Mouse (Mus musculus) heart, embryonic 14.5 days (tissue): ENCODE measurements around the gene Dnlz. TPM values are rescaled to one million over a fixed set of nuclear protein-coding genes. Genes with fewer than 3 reads are reported as not detected.

Experiments used
- ATAC-seq: fragments of 200-750 bp; cut with Nextera tagmentation; 2 replicates; pipeline ENCODE4 v1.8.0; 2017; ENCODE audit warnings: low read depth, moderate TSS enrichment; ENCODE audit not compliant: insufficient number of reproducible peaks, insufficient read depth, low FRiP score
- H3K27ac ChIP-seq, 2 experiments: fragments of 200-500 bp in 1 of 2; fragments of 300-500 bp in 1 of 2; sonication (generic) in 1 of 2; replicated peaks in 1 of 2; 2 replicates each; pipeline ENCODE4 v1.5.1; 2012 to 2014; ENCODE audit warnings: low read depth in 2 of 2, low read length in 2 of 2, control low read depth in 1 of 2, mild to moderate bottlenecking in 1 of 2, mixed read lengths in 1 of 2; ENCODE audit not compliant: control insufficient read depth in 1 of 2, insufficient read depth in 1 of 2
- H3K27me3 ChIP-seq: fragments of 300-500 bp; sonication (generic); 2 replicates; pipeline ENCODE4 v1.6.1; 2014; ENCODE audit warnings: mild to moderate bottlenecking, low read length, control low read depth; ENCODE audit not compliant: control insufficient read depth, insufficient read depth
- H3K36me3 ChIP-seq: fragments of 300-500 bp; sonication (generic); 2 replicates; pipeline ENCODE4 v1.6.1; 2014; ENCODE audit warnings: mild to moderate bottlenecking, control low read depth, low read length, mixed read lengths; ENCODE audit not compliant: control insufficient read depth, insufficient read depth
- H3K4me1 ChIP-seq, 2 experiments: fragments of 200-500 bp in 1 of 2; fragments of 300-500 bp in 1 of 2; sonication (generic) in 1 of 2; 2 replicates each; pipeline ENCODE4 v1.6.1; 2012 to 2014; ENCODE audit warnings: low read length in 2 of 2, control low read depth in 1 of 2, mixed read lengths in 1 of 2; ENCODE audit not compliant: control insufficient read depth in 2 of 2, insufficient read depth in 2 of 2
- H3K4me2 ChIP-seq: fragments of 300-500 bp; sonication (generic); 2 replicates; pipeline ENCODE4 v1.6.1; 2014; ENCODE audit warnings: mild to moderate bottlenecking, low read length
- H3K4me3 ChIP-seq, 2 experiments: fragments of 200-500 bp in 1 of 2; fragments of 300-500 bp in 1 of 2; sonication (generic) in 1 of 2; 2 replicates each; pipeline ENCODE4 v1.5.1; 2012 to 2014; ENCODE audit warnings: low read length in 2 of 2, mild to moderate bottlenecking in 2 of 2, control low read depth in 1 of 2, low read depth in 1 of 2, moderate library complexity in 1 of 2; ENCODE audit not compliant: control insufficient read depth in 1 of 2, insufficient read depth in 1 of 2
- H3K9ac ChIP-seq: fragments of 300-500 bp; sonication (generic); 2 replicates; pipeline ENCODE4 v1.6.1; 2014; ENCODE audit warnings: mild to moderate bottlenecking, low read length
- H3K9me3 ChIP-seq: fragments of 300-500 bp; sonication (generic); 2 replicates; pipeline ENCODE4 v1.6.1; 2016; ENCODE audit warnings: low read length, control low read depth; ENCODE audit not compliant: control insufficient read depth
- WGBS: fragments of 180-500 bp; shearing (Covaris S2); extraction: QIAGEN DNeasy Blood & Tissue Kit; methylation state at CpG from one replicate; pipeline ENCODE4 v1.1.7; 2014; 5-methylcytosine and 5-hydroxymethylcytosine counted together
- polyA plus RNA-seq: library from polyadenylated mRNA; unstranded; fragments of >200 nt; fragmentation: Nextera tagmentation; extraction: Ambion mirVana; gene quantifications from 2 replicates; pipeline ENCODE4 v1.2.1, GENCODE M21; 2014

The Dnlz gene
- polyA plus RNA-seq = 27.5 and 30.8 TPM in 2 replicates

DNA sequence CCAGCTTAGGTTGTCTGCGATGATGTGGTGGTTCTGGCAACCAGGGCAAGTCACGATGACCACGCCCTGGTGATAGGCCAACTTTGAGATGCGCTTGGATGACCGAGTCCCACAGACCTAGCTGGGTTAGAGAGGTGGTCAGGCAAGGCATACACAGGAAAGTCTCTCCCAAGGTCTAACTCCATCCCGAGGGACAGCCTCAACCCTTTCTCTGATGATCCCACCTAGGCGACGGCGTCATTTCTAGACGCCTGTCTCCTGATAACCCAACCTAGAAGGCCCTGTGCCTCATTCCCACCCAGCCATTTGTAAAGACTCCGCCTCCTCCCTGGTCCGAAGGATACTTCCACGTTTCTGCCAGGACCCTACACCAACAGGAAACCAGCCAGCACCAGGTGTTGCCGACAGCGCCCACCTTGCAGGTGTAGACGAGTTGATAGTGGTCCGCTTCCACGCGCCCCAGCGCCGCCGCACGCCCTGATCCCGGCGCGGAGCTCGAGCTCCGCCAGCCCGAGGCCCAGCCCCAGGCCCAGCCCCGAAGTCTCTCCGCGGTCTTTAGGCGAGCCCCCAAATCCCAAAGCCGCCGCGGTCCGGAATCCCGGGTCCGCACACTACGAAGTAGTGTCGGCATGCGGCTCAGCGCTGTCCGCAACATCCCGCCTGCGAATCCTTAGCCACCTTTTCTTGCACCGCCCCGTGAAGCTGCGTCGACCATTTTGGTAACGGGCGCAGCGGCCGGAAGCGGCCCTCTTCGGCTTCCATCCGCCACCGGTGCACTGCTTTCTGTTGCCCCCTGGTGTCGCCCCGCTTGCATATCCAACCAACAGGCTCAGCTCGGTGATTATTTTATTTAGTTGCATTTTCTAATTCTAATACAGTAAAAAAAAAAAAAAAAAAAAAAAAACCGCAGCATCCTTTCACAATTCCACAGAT is at the start of gene Dnlz:
Gene Dnlz, minus strand, starts transcription at position 753 of the 933 bp plus-strand sequence.
- Histone ChIP-seq H3K9me3 (no peaks in the 10 kb centered on the region), H3K4me3 (peak within 1 kb of the TSS; percentile 89 to 93), H3K27ac (peak within 1 kb of the TSS; percentile 62 to 80), H3K27me3 (no peaks in the 10 kb centered on the region), H3K4me2 (peak within 1 kb of the TSS; percentile 93), H3K4me1 (peaks cover 14 to 15% of the 10 kb centered on the region in 2 experiments), H3K9ac (peak within 1 kb of the TSS; percentile 96), H3K36me3 (peaks cover 39% of the 10 kb centered on the region)
- WGBS = 3% methylated on average over 62 of the region's 62 CpGs
- peak; percentile 46; the same call in 1 of the 2 replicates for ATAC-seq

DNA sequence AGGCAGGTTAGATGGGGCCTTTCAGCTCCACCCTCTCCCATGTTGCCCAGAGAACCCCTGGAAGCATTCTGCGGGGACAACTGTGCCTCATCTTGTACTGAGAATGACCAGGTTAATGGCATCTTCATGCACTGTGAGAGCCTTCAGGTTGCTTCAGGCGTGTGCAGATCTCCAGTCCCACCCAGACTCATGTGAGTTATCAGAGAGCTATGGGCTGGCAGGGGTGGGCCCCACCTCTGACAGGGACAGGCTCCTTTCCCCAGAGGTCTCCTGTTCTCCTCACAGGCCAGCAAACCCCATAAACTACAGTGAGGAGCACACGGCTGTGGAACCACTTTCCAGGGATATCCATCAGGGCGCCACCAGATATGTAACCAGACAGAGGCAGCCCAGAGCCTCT is 49.1 kb upstream of the Dnlz start:
- no peaks in the 10 kb centered on the region for H3K9me3 ChIP-seq
- no peak overlapping the region for H3K27ac ChIP-seq
- H3K4me3 ChIP-seq = no peak overlapping the region
- no peak overlapping the region for H3K9ac ChIP-seq
- peaks cover 0 to 4% of the 10 kb centered on the region in 2 experiments; a peak in 2 of 4 replicates for H3K4me1 ChIP-seq
- H3K4me2 ChIP-seq = no peak overlapping the region
- WGBS = 85% methylated on average over 4 of the region's 4 CpGs
- H3K27me3 ChIP-seq = no peaks in the 10 kb centered on the region
- no peak for ATAC-seq
- peaks cover 62% of the 10 kb centered on the region for H3K36me3 ChIP-seq

- H3K27me3 ChIP-seq = no peaks in the 10 kb centered on the region
- H3K4me2 ChIP-seq = no peak overlapping the region
- no peak overlapping the region for H3K9ac ChIP-seq
- H3K9me3 ChIP-seq = no peaks in the 10 kb centered on the region
- no peaks in the 10 kb centered on the region for H3K4me1 ChIP-seq
- no peak overlapping the region for H3K4me3 ChIP-seq
- ATAC-seq = no peak
- WGBS = 88% methylated on average over 5 of the region's 5 CpGs
- H3K27ac ChIP-seq = no peak overlapping the region
- H3K36me3 ChIP-seq = peaks cover 69% of the 10 kb centered on the region
Measured at GRCm38 (mm10) chr2:26400296-26400695, 48.4 kb upstream of the Dnlz start.

DNA sequence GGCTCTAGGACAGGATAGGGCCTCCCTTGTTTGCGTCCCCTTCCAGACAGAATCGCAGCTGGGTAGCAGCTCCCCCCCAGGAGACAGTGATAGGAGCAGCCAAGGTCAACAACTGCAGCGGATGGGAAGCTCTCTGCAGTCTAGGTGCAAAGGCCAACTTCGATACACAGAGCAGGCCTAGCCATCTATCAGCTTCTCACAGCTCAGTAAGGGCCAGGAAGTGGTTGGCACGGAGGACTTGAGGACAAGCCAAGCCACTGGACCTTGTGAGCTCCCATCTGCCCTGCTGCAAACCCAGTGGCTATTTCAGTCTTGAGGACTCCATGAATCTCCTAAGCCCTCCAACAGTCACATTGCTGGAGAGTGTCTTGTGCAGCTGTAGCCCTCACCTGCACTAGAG is 47.7 kb upstream of the Dnlz start:
- no peak for ATAC-seq
- Histone ChIP-seq H3K9me3 (no peaks in the 10 kb centered on the region), H3K27ac (no peak overlapping the region), H3K4me2 (no peak overlapping the region), H3K9ac (no peak overlapping the region), H3K4me1 (no peaks in the 10 kb centered on the region), H3K4me3 (no peak overlapping the region), H3K36me3 (peaks cover 76% of the 10 kb centered on the region), H3K27me3 (no peaks in the 10 kb centered on the region)
- WGBS = 68% methylated on average over 5 of the region's 5 CpGs

DNA sequence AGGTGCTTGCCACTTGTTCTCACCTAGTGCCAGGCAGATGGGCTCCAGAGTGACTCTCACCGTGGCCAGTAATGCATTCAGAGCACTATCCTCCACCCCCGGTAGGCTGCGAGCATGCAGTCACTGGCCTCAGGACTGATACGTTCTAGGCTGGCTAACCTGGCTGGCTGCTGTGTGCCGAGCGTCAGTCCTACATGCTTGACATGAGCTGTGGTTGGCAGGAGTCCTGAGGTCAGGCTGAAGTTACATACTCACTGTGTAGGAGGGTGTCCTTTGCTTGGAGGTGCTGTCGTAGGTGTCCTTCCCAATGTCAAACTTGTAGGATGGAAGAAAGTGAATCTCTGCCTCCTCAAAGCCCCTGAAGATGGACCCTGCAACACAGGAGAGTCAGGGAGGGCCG is 47.1 kb upstream of the Dnlz start:
- H3K27me3 ChIP-seq = no peaks in the 10 kb centered on the region
- no peak for ATAC-seq

GRCm38 (mm10) chr2:26391617-26392016 is 39.7 kb upstream of the Dnlz start:
- H3K9me3 ChIP-seq = no peaks in the 10 kb centered on the region
- peaks cover 5 to 15% of the 10 kb centered on the region in 2 experiments for H3K4me1 ChIP-seq
- H3K27me3 ChIP-seq = no peaks in the 10 kb centered on the region
- ATAC-seq = no peak
- 89% methylated on average over 6 of the region's 6 CpGs for WGBS
- peaks cover 75% of the 10 kb centered on the region for H3K36me3 ChIP-seq
- H3K4me2 ChIP-seq = no peak overlapping the region
- no peak overlapping the region for H3K27ac ChIP-seq
- H3K9ac ChIP-seq = no peak overlapping the region
- no peak overlapping the region for H3K4me3 ChIP-seq

More for the DNA sequence above, 47.1 kb upstream of the Dnlz start:
- Histone ChIP-seq H3K9ac (no peak overlapping the region), H3K4me3 (no peak overlapping the region), H3K36me3 (peaks cover 83% of the 10 kb centered on the region), H3K27ac (no peak overlapping the region), H3K4me2 (no peak overlapping the region), H3K4me1 (no peaks in the 10 kb centered on the region), H3K9me3 (no peaks in the 10 kb centered on the region)
- 81% methylated on average over 8 of the region's 8 CpGs for WGBS

DNA sequence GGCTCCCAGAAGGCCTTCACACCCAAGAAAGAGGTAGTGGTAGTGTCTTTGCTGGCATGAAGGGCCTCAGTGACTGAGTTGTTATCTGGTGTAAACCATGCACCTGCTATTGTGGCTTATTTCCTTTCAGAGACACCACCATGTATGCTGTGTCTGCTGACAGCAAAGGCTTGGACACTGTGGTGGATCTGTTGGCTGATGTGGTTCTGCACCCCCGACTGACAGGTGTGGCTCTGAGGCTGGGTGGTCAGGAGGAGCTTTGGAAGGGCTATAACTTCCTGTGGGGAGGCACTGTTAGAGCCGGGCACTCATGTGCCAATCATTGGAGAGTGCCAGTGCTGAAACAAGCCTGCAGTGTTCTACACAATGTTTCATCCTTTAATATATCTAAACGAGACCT is 39.0 kb upstream of the Dnlz start:
- Histone ChIP-seq H3K27ac (no peak overlapping the region), H3K4me3 (no peak overlapping the region), H3K27me3 (no peaks in the 10 kb centered on the region), H3K4me1 (peaks cover 5 to 15% of the 10 kb centered on the region in 2 experiments), H3K36me3 (peaks cover 75% of the 10 kb centered on the region), H3K9ac (no peak overlapping the region), H3K4me2 (no peak overlapping the region), H3K9me3 (no peaks in the 10 kb centered on the region)
- 89% methylated on average over 3 of the region's 3 CpGs for WGBS
- no peak for ATAC-seq
